ENCODE assay signal across 8 mouse cellular contexts in genomic region chr8:120071684-120072083, GRCm38 (mm10). TPM values are rescaled to one million over a fixed set of nuclear protein-coding genes. Genes with fewer than 3 reads are reported as not detected.
DNase-seq lines count a peak whose midpoint lies in the region; ATAC-seq lines count a peak whose summit lies in the region.

No protein-coding gene starts in this region.

- no peaks in the 10 kb centered on the region for H3K9me3 ChIP-seq in intestine, embryonic 16.5 days (ENCODE audit: control insufficient read depth, low read length)

- peak; percentile 72 for DNase-seq in adrenal gland, adult 8-10 months
- DNase-seq in embryo, embryonic 10.5 days (ENCODE audit: low spot score) = peak; percentile 91
- peak; percentile 66 for DNase-seq in gastrocnemius, postnatal 25 days
- DNase-seq in left cerebral cortex, postnatal 14 days (ENCODE audit: low spot score in 2 of 2) = peak; percentile 87 to 88
- DNase-seq in mesoderm, embryonic 11.5 days (ENCODE audit: low read depth, low spot score) = peak; percentile 85
- DNase-seq in skeletal muscle tissue, adult 2 months (ENCODE audit: low read depth, low spot score) = peak; percentile 72
- DNase-seq in yolk sac, embryonic 10.5 days (ENCODE audit: low spot score) = peak; percentile 73

- no peaks in the 10 kb centered on the region for H3K27me3 ChIP-seq in intestine, embryonic 16.5 days (replicated peaks; ENCODE audit: control insufficient read depth, insufficient read depth, low read length)

- H3K4me2 ChIP-seq in intestine, embryonic 16.5 days (ENCODE audit: low read depth, low read length) = no peak overlapping the region

- WGBS in intestine, embryonic 16.5 days = 24% methylated on average over 4 of the region's 4 CpGs

- no peaks in the 10 kb centered on the region for H3K36me3 ChIP-seq in intestine, embryonic 16.5 days (ENCODE audit: control insufficient read depth, insufficient read depth, low read length)

- no peak overlapping the region for H3K4me3 ChIP-seq in intestine, embryonic 16.5 days (ENCODE audit: low read length)

- no peak overlapping the region for H3K27ac ChIP-seq in intestine, embryonic 16.5 days (ENCODE audit: low read length)

- no peak overlapping the region for H3K9ac ChIP-seq in intestine, embryonic 16.5 days (ENCODE audit: low read depth, low read length)

- peak; percentile 70 for ATAC-seq in intestine, embryonic 16.5 days

- intact Hi-C loops in left cerebral cortex, postnatal 14 days (cut with DNase I) = loop anchor here (5.0 kb wide), 2 partner anchors 79 to 289 kb away; partner anchors contain the start of gene Crispld2

- H3K4me1 ChIP-seq in intestine, embryonic 16.5 days (ENCODE audit: control insufficient read depth, insufficient read depth, low read length) = 0 out of 2 replicates have a peak, but pooled peaks cover 3% of the 10 kb centered on the region

RNA-seq across cellular contexts. Expression of gene Zdhhc7, which starts 29.6 kb away (rescaled TPM):
- total RNA-seq in adrenal gland, adult 8-10 months (2022) = 10 to 100 TPM; 50.1 to 70.1 (median 55.6) TPM
- 10 to 100 TPM; 24.9 to 26.2 TPM for total RNA-seq in gastrocnemius, postnatal 25 days (2021)
- 40.5 and 44.7 TPM in 2 replicates for polyA plus RNA-seq in intestine, embryonic 16.5 days (2015; fragmentation: Nextera tagmentation; extraction: Ambion mirVana)
- 10 to 100 TPM; 36.0 to 44.1 TPM for total RNA-seq in left cerebral cortex, postnatal 14 days (2021)

RNA-seq across cellular contexts. Expression of gene 6430548M08Rik, which starts 42.3 kb away (rescaled TPM):
- 100 to 1,000 TPM; 110 to 182 (median 142) TPM for total RNA-seq in adrenal gland, adult 8-10 months (2022)
- 10 to 100 TPM; 23.6 to 27.6 TPM for total RNA-seq in gastrocnemius, postnatal 25 days (2021)
- 4.6 and 5.1 TPM in 2 replicates for polyA plus RNA-seq in intestine, embryonic 16.5 days (2015; fragmentation: Nextera tagmentation; extraction: Ambion mirVana)
- total RNA-seq in left cerebral cortex, postnatal 14 days (2021) = 100 to 1,000 TPM; 134 to 145 TPM
